Mouse (Mus musculus): Measurements from ENCODE around the gene Rasgrf1.

- TF ChIP-seq MAX (IDR thresholded peaks at IDR 0.05; ENCODE audit: low read length) (no peak), CTCF (conservative IDR thresholded peaks at IDR 0.05 in 1 of 2, IDR thresholded peaks at IDR 0.05 in 1 of 2; ENCODE audit: low read depth in 2 of 2, low read length in 2 of 2) (no peak), JUND (conservative IDR thresholded peaks at IDR 0.05; ENCODE audit: low read depth, low read length) (no peak), JUN (IDR thresholded peaks at IDR 0.05; ENCODE audit: insufficient read depth, low read depth, low read length) (no peak), RAD21 (IDR thresholded peaks at IDR 0.05; ENCODE audit: low read depth, low read length) (no peak)
These were observed 37.1 kb downstream of the Rasgrf1 start for GRCm38 (mm10) chr9:89946830-89947229.
